Mouse (Mus musculus): ENCODE results near the gene Tnik. TPM values are rescaled to one million over a fixed set of nuclear protein-coding genes. Genes with fewer than 3 reads are reported as not detected.
A peak's percentile ranks its signal among the peaks of the same experiment; 100 is the strongest.

Gene Tnik
- total RNA-seq, 1 experiment from 2014 or later, result 25.3 TPM

- no peak for DNase-seq
Measured at GRCm38 (mm10) chr3:28550497-28551093, 287.6 kb downstream of the Tnik start.

- DNase-seq, result no peak
Measured at GRCm38 (mm10) chr3:28551756-28552155, 288.7 kb downstream of the Tnik start.

- DNase-seq, result peak; percentile 16
Measured at GRCm38 (mm10) chr3:28554934-28555333, 291.9 kb downstream of the Tnik start.

GRCm38 (mm10) chr3:28555795-28556570, 293.0 kb downstream of the Tnik start:
- DNase-seq, result no peak

- DNase-seq, result no peak
Measured at GRCm38 (mm10) chr3:28558328-28558871, 295.4 kb downstream of the Tnik start.

GRCm38 (mm10) chr3:28561408-28561807, 298.4 kb downstream of the Tnik start:
- DNase-seq, result no peak

- DNase-seq, result peak; percentile 17
Measured at GRCm38 (mm10) chr3:28562612-28563332, 299.8 kb downstream of the Tnik start.

- no peak for DNase-seq
Measured at GRCm38 (mm10) chr3:28564370-28565357, 301.6 kb downstream of the Tnik start.

- peak; percentile 24 for DNase-seq
Measured at GRCm38 (mm10) chr3:28577301-28577700, 314.3 kb downstream of the Tnik start.

GRCm38 (mm10) chr3:28578950-28579615, 316.1 kb downstream of the Tnik start:
- no peak for DNase-seq

GRCm38 (mm10) chr3:28585750-28586465, 322.9 kb downstream of the Tnik start:
- DNase-seq, result no peak

GRCm38 (mm10) chr3:28587808-28588207, 324.8 kb downstream of the Tnik start:
- no peak for DNase-seq

GRCm38 (mm10) chr3:28591345-28591744, 328.3 kb downstream of the Tnik start:
- DNase-seq, result peak; percentile 5

- no peak for DNase-seq
Measured at GRCm38 (mm10) chr3:28593922-28594321, 330.9 kb downstream of the Tnik start.

- DNase-seq, result no peak
Measured at GRCm38 (mm10) chr3:28599476-28599875, 336.5 kb downstream of the Tnik start.

- no peak for DNase-seq
Measured at GRCm38 (mm10) chr3:28606741-28607140, 343.7 kb downstream of the Tnik start.

GRCm38 (mm10) chr3:28612330-28612729, 349.3 kb downstream of the Tnik start:
- DNase-seq, result no peak

- DNase-seq, result no peak
Measured at GRCm38 (mm10) chr3:28616386-28616785, 353.4 kb downstream of the Tnik start.

- DNase-seq, result no peak
Measured at GRCm38 (mm10) chr3:28617008-28617627, 354.1 kb downstream of the Tnik start.

GRCm38 (mm10) chr3:28621792-28622191, 358.8 kb downstream of the Tnik start:
- DNase-seq, result no peak
